Mouse (Mus musculus): ENCODE measurements around the gene Slc24a3.

The Slc24a3 gene

GRCm38 (mm10) chr2:145620709-145621108 lies 453.2 kb downstream of the Slc24a3 start:
- no peak for DNase-seq (ENCODE audit: low spot score in 2 of 2)

- DNase-seq (ENCODE audit: low spot score in 2 of 2), result no peak
Observed at GRCm38 (mm10) chr2:145621119-145621518, 453.6 kb downstream of the Slc24a3 start.

GRCm38 (mm10) chr2:145631123-145631798 lies 463.7 kb downstream of the Slc24a3 start:
- DNase-seq (ENCODE audit: low spot score in 2 of 2), result no peak

- DNase-seq (ENCODE audit: low spot score in 2 of 2), result no peak
Observed at GRCm38 (mm10) chr2:145631799-145632174, 464.2 kb downstream of the Slc24a3 start.

DNA sequence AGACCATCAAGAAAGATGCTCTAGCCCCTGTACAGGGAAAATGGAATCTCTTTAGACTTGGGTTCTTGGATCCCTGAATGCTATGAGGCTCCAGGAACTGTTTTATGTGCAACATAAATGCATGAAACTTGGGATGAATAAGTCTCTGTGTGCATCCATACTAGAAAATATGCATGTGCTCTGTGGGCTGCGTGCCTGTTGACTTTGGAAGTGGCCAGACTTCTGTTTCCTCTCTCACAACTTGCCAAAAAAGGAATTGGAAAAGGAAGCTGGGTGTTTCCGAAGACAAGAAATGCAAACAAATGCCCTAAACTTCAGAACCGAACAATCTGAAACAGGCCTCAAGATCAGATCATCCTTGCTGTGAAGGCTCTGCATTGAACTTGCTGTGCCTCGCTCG lies 466.3 kb downstream of the Slc24a3 start:
- no peak for DNase-seq (ENCODE audit: low spot score in 2 of 2)

GRCm38 (mm10) chr2:145640255-145640984 lies 472.9 kb downstream of the Slc24a3 start:
- no peak for DNase-seq (ENCODE audit: low spot score in 2 of 2)

- DNase-seq (ENCODE audit: low spot score in 2 of 2), result no peak
Observed at GRCm38 (mm10) chr2:145655373-145655960, 487.9 kb downstream of the Slc24a3 start.

DNA sequence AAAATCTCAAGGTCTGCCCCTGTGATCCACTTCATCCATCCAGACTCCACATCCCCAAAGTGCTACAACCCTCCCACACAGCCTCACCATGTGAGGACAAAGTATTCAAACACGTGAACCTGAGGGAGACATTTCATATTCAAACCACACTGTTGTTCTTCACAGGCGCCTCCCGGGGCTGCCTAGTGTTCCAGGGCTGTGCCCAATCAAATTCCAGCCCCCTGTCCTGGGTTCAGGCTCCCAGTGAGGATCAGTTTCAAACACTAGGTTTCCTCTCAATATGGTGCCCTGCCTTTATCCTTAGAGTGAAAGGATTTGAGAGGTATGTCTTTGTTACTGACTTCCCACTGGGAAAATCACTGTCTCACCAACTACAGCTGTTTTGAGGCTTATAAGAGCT lies 488.6 kb downstream of the Slc24a3 start:
- DNase-seq (ENCODE audit: low spot score in 2 of 2), result no peak

GRCm38 (mm10) chr2:145656716-145657115 lies 489.2 kb downstream of the Slc24a3 start:
- no peak for DNase-seq (ENCODE audit: low spot score in 2 of 2)

DNA sequence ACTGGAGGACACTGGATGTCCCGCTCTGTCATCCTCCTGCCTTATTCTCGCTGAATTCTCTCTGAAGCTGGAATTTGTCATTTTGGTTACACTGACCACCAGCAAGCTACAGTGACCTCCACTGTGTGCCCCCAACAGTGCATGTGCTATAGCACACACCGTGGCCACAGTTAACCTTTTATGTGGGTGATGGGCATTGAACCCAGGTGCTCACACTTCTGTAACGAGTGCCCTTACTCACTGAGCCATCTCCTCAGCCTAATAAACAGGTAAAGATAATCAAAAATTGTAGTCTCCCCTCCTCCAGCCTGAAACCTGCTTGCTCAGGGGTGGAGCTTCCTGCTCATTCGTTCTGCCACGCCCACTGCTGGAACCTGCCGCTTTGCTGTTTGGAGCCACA lies 493.7 kb downstream of the Slc24a3 start:
- DNase-seq (ENCODE audit: low spot score in 2 of 2), result no peak

- no peak for DNase-seq (ENCODE audit: low spot score in 2 of 2)
Observed at GRCm38 (mm10) chr2:145663899-145664298, 496.3 kb downstream of the Slc24a3 start.

DNA sequence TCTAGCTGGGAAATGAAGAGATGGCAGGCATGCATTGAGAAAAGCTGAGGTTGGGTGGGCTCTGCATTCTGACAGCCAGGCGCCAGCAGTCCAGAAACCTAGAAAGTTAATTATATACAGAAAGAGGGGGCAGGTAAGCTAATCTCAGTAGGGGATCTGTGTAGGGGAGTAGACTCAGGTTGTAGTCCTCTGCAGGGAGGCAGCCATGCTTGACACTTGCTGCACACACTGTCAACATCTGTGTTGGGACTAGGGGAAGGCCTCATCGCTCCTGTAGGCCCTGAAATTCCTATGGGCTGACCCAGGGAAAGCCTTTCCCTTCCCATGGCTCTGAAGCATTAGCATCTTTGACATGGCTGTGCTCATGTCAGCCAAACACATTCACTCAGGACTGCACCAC lies 496.8 kb downstream of the Slc24a3 start:
- DNase-seq (ENCODE audit: low spot score in 2 of 2), result no peak

DNA sequence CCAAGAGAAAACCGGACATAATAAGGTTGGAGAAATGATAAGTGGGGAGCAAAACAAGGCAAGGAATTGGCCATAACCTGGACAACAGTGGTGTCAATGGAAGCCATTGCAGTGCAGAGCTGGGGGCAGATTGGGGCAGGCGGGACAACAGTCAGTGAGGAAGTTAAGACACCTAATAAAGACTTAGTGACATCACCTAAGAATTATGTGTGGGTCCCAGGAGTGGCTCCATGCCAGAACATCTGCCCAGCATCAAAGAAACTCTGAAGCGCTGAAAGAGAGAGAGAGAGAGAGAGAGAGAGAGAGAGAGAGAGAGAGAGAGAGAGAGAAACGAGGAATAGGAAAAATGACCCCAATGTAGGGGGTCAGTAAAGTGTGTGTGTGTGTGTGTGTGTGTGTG lies 500.6 kb downstream of the Slc24a3 start:
- no peak for DNase-seq (ENCODE audit: low spot score in 2 of 2)

GRCm38 (mm10) chr2:145670131-145670530 lies 502.6 kb downstream of the Slc24a3 start:
- no peak for DNase-seq (ENCODE audit: low spot score in 2 of 2)

- DNase-seq (ENCODE audit: low spot score in 2 of 2), result no peak
Observed at GRCm38 (mm10) chr2:145674496-145675141, 507.1 kb downstream of the Slc24a3 start.

- peak; percentile 58 to 63 for DNase-seq (ENCODE audit: low spot score in 2 of 2)
Observed at GRCm38 (mm10) chr2:145675142-145675755, 507.7 kb downstream of the Slc24a3 start, which contains the start of gene Rin2. Gene Rin2, plus strand, starts transcription at chr2:145675215.

GRCm38 (mm10) chr2:145675756-145676543 lies 508.4 kb downstream of the Slc24a3 start:
- peak; percentile 61 to 64 for DNase-seq (ENCODE audit: low spot score in 2 of 2)

DNA sequence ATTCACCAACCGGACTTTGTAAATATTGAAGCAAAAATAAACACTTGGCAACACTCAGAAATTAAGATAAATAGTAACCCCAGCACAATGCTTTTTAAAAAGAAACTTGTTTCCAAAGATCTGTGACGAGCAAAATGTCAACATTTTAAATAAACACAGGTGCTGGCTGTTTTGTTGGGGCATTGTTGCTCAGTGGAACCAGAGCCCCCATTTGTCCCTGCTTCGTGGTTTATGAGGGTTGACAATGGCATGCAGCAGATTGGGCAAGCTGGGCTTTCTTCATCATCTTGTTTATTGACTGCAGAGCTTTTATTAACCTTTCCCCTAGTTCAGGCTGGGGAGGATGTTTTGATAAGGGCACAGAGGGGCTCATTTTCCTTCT lies 509.0 kb downstream of the Slc24a3 start:
- DNase-seq (ENCODE audit: low spot score in 2 of 2), result no peak

GRCm38 (mm10) chr2:145676936-145677335 lies 509.4 kb downstream of the Slc24a3 start:
- no peak for DNase-seq (ENCODE audit: low spot score in 2 of 2)

DNA sequence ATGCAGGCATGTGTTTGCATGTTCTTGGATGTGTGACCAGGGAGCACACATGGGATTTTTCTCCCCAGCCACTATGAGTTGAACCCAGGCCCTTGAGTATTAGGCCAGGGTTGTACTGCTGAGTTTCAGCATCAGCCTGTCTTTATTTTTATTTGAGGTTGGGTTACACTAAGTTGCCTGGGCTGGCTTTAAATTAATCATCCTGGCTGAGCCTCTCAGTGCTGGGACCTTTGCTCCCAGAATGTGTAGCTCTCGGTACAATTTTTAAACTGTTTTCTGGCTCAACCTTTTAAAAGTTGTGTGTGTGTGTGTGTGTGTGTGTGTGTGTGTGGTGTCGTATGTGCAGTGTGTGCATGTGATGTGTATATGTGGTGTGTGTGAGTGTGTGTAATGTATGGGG lies 512.6 kb downstream of the Slc24a3 start:
- no peak for DNase-seq (ENCODE audit: low spot score in 2 of 2)

DNA sequence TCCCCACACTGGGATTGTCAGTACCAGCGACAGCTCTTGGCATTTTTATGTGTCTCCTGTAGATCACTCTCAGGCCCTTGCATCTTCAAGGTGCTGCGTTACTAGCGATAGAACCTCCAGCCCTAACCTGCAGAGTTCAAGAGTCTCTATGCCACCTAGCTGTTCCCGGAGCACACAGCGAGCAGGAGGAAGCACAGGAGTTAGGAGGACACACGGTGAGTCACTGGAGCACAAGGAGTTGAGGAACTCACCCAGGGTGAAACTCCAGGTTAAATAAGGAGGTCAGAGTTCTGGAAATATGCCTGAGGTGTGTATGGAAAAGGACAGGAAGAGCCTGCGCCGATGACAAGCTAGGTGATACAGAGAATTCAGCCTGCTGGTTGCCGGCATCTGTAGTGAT lies 513.2 kb downstream of the Slc24a3 start:
- DNase-seq (ENCODE audit: low spot score in 2 of 2), result no peak

Data from right cerebral cortex, postnatal 10 days (tissue).